Mouse (Mus musculus): ENCODE results near the gene Dact3. TPM values are rescaled to one million over a fixed set of nuclear protein-coding genes. Genes with fewer than 3 reads are reported as not detected.

The Dact3 gene
- polyA plus RNA-seq, 1 experiment from 2014 or later = 4.8 TPM

DNA sequence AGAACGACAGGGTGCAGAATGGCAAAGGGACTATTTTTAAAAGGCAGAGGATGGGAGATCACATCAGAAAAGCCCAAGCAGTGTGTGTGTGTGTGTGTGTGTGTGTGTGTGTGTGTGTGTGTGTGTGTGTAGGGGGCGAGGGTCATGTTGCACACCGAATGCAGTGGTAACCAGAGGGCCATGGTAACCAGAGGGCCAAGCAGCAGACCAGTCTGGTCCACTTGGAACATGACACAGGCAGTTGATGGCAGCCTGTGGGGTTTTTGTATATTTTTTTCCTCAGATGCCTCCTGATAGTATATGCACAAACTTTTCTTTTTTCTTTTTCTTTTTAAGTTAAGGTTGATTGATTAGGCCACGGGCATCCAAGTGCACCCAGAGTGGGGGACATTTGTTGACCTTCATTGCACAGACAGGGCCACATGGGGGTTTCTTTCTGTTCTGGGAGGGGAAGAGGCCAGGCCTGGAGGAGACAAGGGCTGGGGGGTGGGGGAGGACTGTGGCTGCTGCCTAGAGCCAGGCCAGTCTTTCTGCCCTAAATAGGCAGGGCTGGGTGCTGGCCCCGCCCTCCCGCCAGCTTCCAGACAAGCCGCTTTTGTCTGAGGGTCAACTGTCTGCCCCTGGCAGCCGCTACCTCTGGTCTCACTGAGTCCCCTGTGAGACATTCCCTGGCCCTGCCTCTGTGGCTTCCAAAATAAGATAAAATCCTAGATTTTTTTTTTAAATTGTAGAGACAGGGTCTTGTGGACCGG, 4.9 kb downstream of the Dact3 start:
- 20% methylated on average over 9 of the region's 9 CpGs for WGBS
- Histone ChIP-seq H3K36me3 (peaks cover 20% of the 10 kb centered on the region), H3K4me1 (peaks cover 28% of the 10 kb centered on the region), H3K4me3 (replicated peaks) (no peak overlapping the region), H3K27ac (replicated peaks) (no peak overlapping the region), H3K9me3 (replicated peaks) (no peaks in the 10 kb centered on the region), H3K27me3 (replicated peaks) (peaks cover 21% of the 10 kb centered on the region), H3K9ac (replicated peaks) (no peak overlapping the region), H3K4me2 (no peak overlapping the region; the same call in 1 of the 2 replicates)
- no peak for ATAC-seq (ENCODE audit: low FRiP score)

- whole genome bisulfite sequencing = 13% methylated on average over 5 of the region's 5 CpGs
- Histone ChIP-seq H3K9me3 (replicated peaks) (no peaks in the 10 kb centered on the region), H3K27me3 (replicated peaks) (peaks cover 27% of the 10 kb centered on the region), H3K4me1 (peaks cover 26% of the 10 kb centered on the region), H3K27ac (replicated peaks) (no peak overlapping the region), H3K9ac (replicated peaks) (no peak overlapping the region), H3K4me2 (no peak overlapping the region), H3K4me3 (replicated peaks) (no peak overlapping the region), H3K36me3 (peaks cover 26% of the 10 kb centered on the region)
- ATAC-seq (ENCODE audit: low FRiP score) = no peak
Observed at GRCm38 (mm10) chr7:16880615-16881014, 5.5 kb downstream of the Dact3 start.

DNA sequence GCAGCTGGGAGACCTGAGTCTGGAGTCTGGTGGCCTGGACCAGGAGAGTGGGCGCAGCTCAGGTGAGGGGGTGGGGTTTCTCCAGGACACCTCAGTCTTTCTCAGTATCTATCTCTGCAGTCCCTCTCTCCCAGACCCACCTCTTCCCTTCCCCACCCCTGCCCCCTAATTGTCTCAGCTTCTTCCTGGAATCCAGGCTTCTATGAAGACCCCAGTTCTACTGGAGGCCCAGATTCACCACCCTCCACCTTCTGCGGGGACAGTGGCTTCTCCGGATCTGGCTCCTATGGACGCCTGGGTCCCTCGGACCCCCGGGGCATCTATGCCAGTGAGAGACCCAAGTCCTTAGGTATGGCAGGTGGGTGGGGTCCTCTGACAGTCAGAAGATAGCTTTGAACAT, 8.0 kb downstream of the Dact3 start:
- Histone ChIP-seq H3K9me3 (replicated peaks) (no peaks in the 10 kb centered on the region), H3K4me3 (replicated peaks) (no peak overlapping the region), H3K36me3 (peaks cover 44% of the 10 kb centered on the region), H3K27ac (replicated peaks) (no peak overlapping the region), H3K9ac (replicated peaks) (no peak overlapping the region), H3K4me1 (peaks cover 8% of the 10 kb centered on the region; the same call in 1 of the 2 replicates), H3K4me2 (no peak overlapping the region), H3K27me3 (replicated peaks) (peaks cover 39% of the 10 kb centered on the region)
- ATAC-seq (ENCODE audit: low FRiP score) = no peak
- 94% methylated on average over 6 of the region's 6 CpGs for WGBS

GRCm38 (mm10) chr7:16884334-16884733, 9.2 kb downstream of the Dact3 start:
- Histone ChIP-seq H3K4me3 (replicated peaks) (no peak overlapping the region), H3K4me2 (no peak overlapping the region), H3K27me3 (replicated peaks) (peaks cover 39% of the 10 kb centered on the region), H3K27ac (replicated peaks) (no peak overlapping the region), H3K9me3 (replicated peaks) (no peaks in the 10 kb centered on the region), H3K36me3 (peaks cover 41% of the 10 kb centered on the region), H3K4me1 (peaks cover 8% of the 10 kb centered on the region; the same call in 1 of the 2 replicates), H3K9ac (replicated peaks) (no peak overlapping the region)
- 68% methylated on average over 4 of the region's 4 CpGs for WGBS
- ATAC-seq (ENCODE audit: low FRiP score) = no peak

GRCm38 (mm10) chr7:16885271-16885776, 10.2 kb downstream of the Dact3 start:
- Histone ChIP-seq H3K27ac (replicated peaks) (no peak overlapping the region), H3K4me3 (replicated peaks) (peak overlapping the region; percentile 30), H3K36me3 (peaks cover 40% of the 10 kb centered on the region), H3K27me3 (replicated peaks) (peaks cover 48% of the 10 kb centered on the region), H3K9ac (replicated peaks) (no peak overlapping the region), H3K9me3 (replicated peaks) (no peaks in the 10 kb centered on the region), H3K4me2 (peak overlapping the region; percentile 36), H3K4me1 (peaks cover 4% of the 10 kb centered on the region; the same call in 1 of the 2 replicates)
- 16% methylated on average over 79 of the region's 95 CpGs for WGBS
- ATAC-seq (ENCODE audit: low FRiP score) = 0 out of 2 replicates have a peak, but pooled peaks have one; percentile 10

DNA sequence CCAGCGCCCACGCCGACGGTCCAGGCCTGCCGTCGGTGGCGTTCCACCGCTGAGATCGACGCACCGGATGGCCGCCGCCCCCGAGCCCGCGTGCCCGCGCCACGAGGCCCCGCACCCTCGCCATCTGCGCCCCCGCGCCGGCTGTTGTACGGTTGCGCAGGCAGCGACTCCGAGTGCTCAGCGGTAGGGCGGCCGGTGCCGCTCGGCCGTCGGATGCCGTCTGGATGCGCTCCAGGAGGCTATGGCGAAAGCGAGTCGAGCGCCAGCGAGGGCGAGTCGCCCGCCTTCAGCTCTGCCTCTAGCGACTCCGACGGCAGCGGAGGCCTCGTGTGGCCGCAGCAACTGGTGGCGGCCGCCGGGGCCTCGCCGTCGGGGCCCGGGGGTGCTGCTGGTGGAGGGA, 10.8 kb downstream of the Dact3 start:
- H3K4me1 ChIP-seq = peaks cover 2% of the 10 kb centered on the region
- no peak for ATAC-seq (ENCODE audit: low FRiP score)
- peak overlapping the region; percentile 36; the same call in 1 of the 2 replicates for H3K4me2 ChIP-seq
- H3K9ac ChIP-seq (replicated peaks) = no peak overlapping the region
- H3K36me3 ChIP-seq = peaks cover 40% of the 10 kb centered on the region
- H3K27me3 ChIP-seq (replicated peaks) = peaks cover 50% of the 10 kb centered on the region
- H3K9me3 ChIP-seq (replicated peaks) = no peaks in the 10 kb centered on the region
- no peak overlapping the region for H3K27ac ChIP-seq (replicated peaks)
- H3K4me3 ChIP-seq (replicated peaks) = peak overlapping the region; percentile 30
- 38% methylated on average over 56 of the region's 59 CpGs for WGBS

GRCm38 (mm10) chr7:16890536-16890935, 15.4 kb downstream of the Dact3 start:
- H3K4me1 ChIP-seq = peaks cover 31% of the 10 kb centered on the region
- no peak overlapping the region for H3K9ac ChIP-seq (replicated peaks)
- no peaks in the 10 kb centered on the region for H3K9me3 ChIP-seq (replicated peaks)
- peaks cover 48% of the 10 kb centered on the region for H3K27me3 ChIP-seq (replicated peaks)
- peaks cover 19% of the 10 kb centered on the region for H3K36me3 ChIP-seq
- no peak overlapping the region for H3K4me3 ChIP-seq (replicated peaks)
- H3K4me2 ChIP-seq = peak overlapping the region; percentile 64
- H3K27ac ChIP-seq (replicated peaks) = no peak overlapping the region; the same call in 1 of the 2 replicates
- ATAC-seq (ENCODE audit: low FRiP score) = no peak
- WGBS = 46% methylated on average over 6 of the region's 6 CpGs

GRCm38 (mm10) chr7:16890944-16891343, 15.8 kb downstream of the Dact3 start:
- Histone ChIP-seq H3K4me2 (peak overlapping the region; percentile 64), H3K4me1 (peaks cover 32% of the 10 kb centered on the region), H3K27me3 (replicated peaks) (peaks cover 44% of the 10 kb centered on the region), H3K27ac (replicated peaks) (peak overlapping the region; percentile 58; the same call in 1 of the 2 replicates), H3K4me3 (replicated peaks) (no peak overlapping the region; the same call in 1 of the 2 replicates), H3K36me3 (peaks cover 15% of the 10 kb centered on the region), H3K9ac (replicated peaks) (no peak overlapping the region), H3K9me3 (replicated peaks) (no peaks in the 10 kb centered on the region)
- 2% methylated on average over 18 of the region's 23 CpGs for WGBS
- ATAC-seq (ENCODE audit: low FRiP score) = no peak

DNA sequence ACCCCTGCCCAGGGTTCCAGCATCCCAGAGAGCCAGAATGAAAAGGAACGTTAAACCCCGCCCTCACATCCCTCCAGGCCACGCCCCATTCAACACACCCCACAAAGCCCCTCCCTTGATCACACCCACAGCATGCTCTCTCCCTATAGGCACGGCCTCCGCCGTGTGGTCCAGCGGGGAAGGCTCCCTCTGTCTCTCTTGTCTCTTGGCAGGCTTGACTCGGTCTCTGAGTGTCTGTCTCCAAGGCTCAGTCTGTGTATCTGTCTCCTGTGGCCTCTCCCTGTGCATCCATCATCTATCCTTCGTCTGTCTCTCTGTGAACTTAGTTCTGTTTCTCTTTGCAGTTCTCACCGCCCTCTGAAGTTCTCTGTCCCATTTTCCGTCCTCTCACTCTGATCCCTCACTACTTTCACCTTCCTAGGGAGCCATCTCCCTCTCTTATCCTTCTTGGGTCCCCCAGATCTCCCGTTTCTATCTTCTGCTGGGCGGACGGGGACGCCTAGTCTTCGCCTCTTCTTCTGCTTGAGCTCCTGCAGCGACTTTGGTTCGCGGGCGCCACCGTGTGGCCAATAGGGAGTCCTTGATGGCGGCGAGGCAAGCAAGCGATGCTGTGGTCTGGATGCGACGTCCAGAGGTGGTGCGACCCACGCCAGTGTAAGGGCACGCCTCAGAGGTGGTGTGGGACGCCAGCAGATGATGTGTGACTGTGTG, 16.7 kb downstream of the Dact3 start, which contains the start of gene Gng8:
Gng8 (plus strand) TSS at position 146 of the 711 bp plus-strand sequence.
- H3K27me3 ChIP-seq (replicated peaks) = peaks cover 36% of the 10 kb centered on the region
- peak within 1 kb of the TSS; percentile 30 for H3K4me3 ChIP-seq (replicated peaks)
- peaks cover 32% of the 10 kb centered on the region for H3K4me1 ChIP-seq
- H3K9ac ChIP-seq (replicated peaks) = peak within 1 kb of the TSS; percentile 17; the same call in 1 of the 2 replicates
- peaks cover 6% of the 10 kb centered on the region for H3K36me3 ChIP-seq
- peak within 1 kb of the TSS; percentile 58; the same call in 1 of the 2 replicates for H3K27ac ChIP-seq (replicated peaks)
- peak within 1 kb of the TSS; percentile 64 for H3K4me2 ChIP-seq
- peak; percentile 74 for ATAC-seq (ENCODE audit: low FRiP score)
- H3K9me3 ChIP-seq (replicated peaks) = no peaks in the 10 kb centered on the region
- under 1% methylated on average over 30 of the region's 30 CpGs for WGBS

- no peak overlapping the region for H3K9ac ChIP-seq (replicated peaks)
- peaks cover 32% of the 10 kb centered on the region for H3K4me1 ChIP-seq
- peaks cover 2% of the 10 kb centered on the region; the same call in 1 of the 2 replicates for H3K36me3 ChIP-seq
- H3K27me3 ChIP-seq (replicated peaks) = peaks cover 35% of the 10 kb centered on the region
- no peak; the same call in 1 of the 2 replicates for ATAC-seq (ENCODE audit: low FRiP score)
- 47% methylated on average over 9 of the region's 9 CpGs for whole genome bisulfite sequencing
- H3K27ac ChIP-seq (replicated peaks) = no peak overlapping the region
- peak overlapping the region; percentile 30; the same call in 1 of the 2 replicates for H3K4me3 ChIP-seq (replicated peaks)
- no peaks in the 10 kb centered on the region for H3K9me3 ChIP-seq (replicated peaks)
- peak overlapping the region; percentile 64 for H3K4me2 ChIP-seq
Observed at GRCm38 (mm10) chr7:16892352-16892730, 17.2 kb downstream of the Dact3 start.

GRCm38 (mm10) chr7:16893612-16894011, 18.5 kb downstream of the Dact3 start:
- Histone ChIP-seq H3K9ac (replicated peaks) (no peak overlapping the region), H3K4me1 (peaks cover 32% of the 10 kb centered on the region), H3K36me3 (no peaks in the 10 kb centered on the region), H3K4me2 (no peak overlapping the region), H3K27me3 (replicated peaks) (peaks cover 35% of the 10 kb centered on the region), H3K4me3 (replicated peaks) (no peak overlapping the region), H3K9me3 (replicated peaks) (no peaks in the 10 kb centered on the region), H3K27ac (replicated peaks) (no peak overlapping the region)
- ATAC-seq (ENCODE audit: low FRiP score) = no peak
- 14% methylated on average over 5 of the region's 6 CpGs for WGBS
